Mouse (Mus musculus) lung, embryonic 16.5 days (tissue): ENCODE results near the gene Drd3. TPM values are rescaled to one million over a fixed set of nuclear protein-coding genes. Genes with fewer than 3 reads are reported as not detected.

ENCODE experiments used
- ATAC-seq: fragments of 200-750 bp; cut with Nextera tagmentation; 2 replicates; pipeline ENCODE4 v1.8.0; 2017; ENCODE audit warnings: low read depth, mild to moderate bottlenecking, moderate library complexity
- H3K27ac ChIP-seq: fragments of 300-500 bp; sonication (generic); 2 replicates; pipeline ENCODE4 v1.5.1; 2014; ENCODE audit warnings: mild to moderate bottlenecking, control low read depth, low read length
- H3K27me3 ChIP-seq: fragments of 300-500 bp; sonication (generic); 2 replicates; pipeline ENCODE4 v1.6.1; 2014; ENCODE audit warnings: low read depth, low read length, mixed read lengths; ENCODE audit not compliant: control insufficient read depth, insufficient read depth
- H3K36me3 ChIP-seq: fragments of 300-500 bp; sonication (generic); 2 replicates; pipeline ENCODE4 v1.6.1; 2014; ENCODE audit warnings: low read length; ENCODE audit not compliant: control insufficient read depth, insufficient read depth
- H3K4me1 ChIP-seq: fragments of 300-500 bp; sonication (generic); replicated peaks from 2 replicates; pipeline ENCODE4 v1.6.1; 2014; ENCODE audit warnings: low read length, mixed read lengths; ENCODE audit not compliant: control insufficient read depth, insufficient read depth
- H3K4me2 ChIP-seq: fragments of 300-500 bp; sonication (generic); 2 replicates; pipeline ENCODE4 v1.6.1; 2014; ENCODE audit warnings: low read depth, low read length, control low read depth
- H3K4me3 ChIP-seq: fragments of 300-500 bp; sonication (generic); 2 replicates; pipeline ENCODE4 v1.5.1; 2014; ENCODE audit warnings: mild to moderate bottlenecking, low read length, control low read depth
- H3K9ac ChIP-seq: fragments of 300-500 bp; sonication (generic); 2 replicates; pipeline ENCODE4 v1.6.1; 2014; ENCODE audit warnings: low read length, control low read depth
- H3K9me3 ChIP-seq: fragments of 300-500 bp; sonication (generic); 2 replicates; pipeline ENCODE4 v1.6.1; 2016; ENCODE audit warnings: low read length; ENCODE audit not compliant: control insufficient read depth
- WGBS: fragments of 180-500 bp; shearing (Covaris S2); extraction: QIAGEN DNeasy Blood & Tissue Kit; methylation state at CpG from one replicate; pipeline ENCODE4 v1.1.7; 2014; 5-methylcytosine and 5-hydroxymethylcytosine counted together
- polyA plus RNA-seq: library from polyadenylated mRNA; unstranded; fragments of >200 nt; fragmentation: Nextera tagmentation; extraction: Ambion mirVana; gene quantifications from 2 replicates; pipeline ENCODE4 v1.2.1, GENCODE M21; 2015

Drd3 gene
- polyA plus RNA-seq, result 0.14 TPM in 1 of 2 replicates, not detected in the other

GRCm38 (mm10) chr16:43753751-43754150, at the start of gene Drd3:
Gene Drd3, plus strand, starts transcription at chr16:43754026.
- WGBS, result 8% methylated on average over 7 of the region's 7 CpGs
- no peaks in the 10 kb centered on the region for H3K27me3 ChIP-seq
- H3K9me3 ChIP-seq, result no peaks in the 10 kb centered on the region
- peak; percentile 28; the same call in 1 of the 2 replicates for ATAC-seq
- no peak within 1 kb of the TSS for H3K9ac ChIP-seq
- H3K36me3 ChIP-seq, result no peaks in the 10 kb centered on the region
- no peak within 1 kb of the TSS for H3K4me2 ChIP-seq
- no peak within 1 kb of the TSS for H3K4me3 ChIP-seq
- H3K27ac ChIP-seq, result no peak within 1 kb of the TSS
- H3K4me1 ChIP-seq, result no peaks in the 10 kb centered on the region

GRCm38 (mm10) chr16:43708335-43709061, 45.3 kb upstream of the Drd3 start:
- Histone ChIP-seq H3K27me3 (no peaks in the 10 kb centered on the region), H3K9ac (no peak overlapping the region), H3K4me1 (0 out of 2 replicates have a peak, but pooled peaks cover 3% of the 10 kb centered on the region), H3K27ac (no peak overlapping the region), H3K4me3 (peak overlapping the region; percentile 4), H3K9me3 (no peaks in the 10 kb centered on the region), H3K4me2 (peak overlapping the region; percentile 39), H3K36me3 (no peaks in the 10 kb centered on the region)
- WGBS, result 41% methylated on average over 13 of the region's 13 CpGs
- ATAC-seq, result no peak

DNA sequence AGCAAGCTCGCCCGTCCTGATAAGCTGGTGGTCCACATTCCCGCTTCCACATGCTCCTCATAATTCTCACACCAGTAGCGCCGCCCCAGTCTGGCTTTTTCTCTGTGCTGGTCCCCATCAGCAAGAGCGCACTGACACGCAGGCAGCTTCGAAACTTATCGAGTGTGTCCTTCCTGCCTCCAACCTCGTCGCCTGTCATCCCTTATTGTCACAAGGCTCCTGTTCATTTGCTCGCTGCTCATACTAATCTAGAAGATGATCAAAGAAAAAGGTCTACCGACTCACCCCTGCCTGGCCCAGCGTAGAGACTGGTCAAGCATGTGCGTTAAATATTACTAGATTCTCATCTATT, 44.8 kb upstream of the Drd3 start:
- Histone ChIP-seq H3K36me3 (no peaks in the 10 kb centered on the region), H3K4me1 (0 out of 2 replicates have a peak, but pooled peaks cover 3% of the 10 kb centered on the region), H3K27ac (no peak overlapping the region), H3K9ac (no peak overlapping the region), H3K4me2 (peak overlapping the region; percentile 39), H3K4me3 (peak overlapping the region; percentile 4), H3K9me3 (no peaks in the 10 kb centered on the region), H3K27me3 (no peaks in the 10 kb centered on the region)
- ATAC-seq, result no peak
- 21% methylated on average over 15 of the region's 15 CpGs for whole genome bisulfite sequencing

- no peak for ATAC-seq
- Histone ChIP-seq H3K4me3 (peak overlapping the region; percentile 4), H3K9me3 (no peaks in the 10 kb centered on the region), H3K36me3 (no peaks in the 10 kb centered on the region), H3K9ac (no peak overlapping the region), H3K27me3 (no peaks in the 10 kb centered on the region), H3K27ac (no peak overlapping the region), H3K4me2 (peak overlapping the region; percentile 39), H3K4me1 (0 out of 2 replicates have a peak, but pooled peaks cover 3% of the 10 kb centered on the region)
- WGBS, result 24% methylated on average over 9 of the region's 9 CpGs
Measured at GRCm38 (mm10) chr16:43709432-43710133, 44.2 kb upstream of the Drd3 start.

DNA sequence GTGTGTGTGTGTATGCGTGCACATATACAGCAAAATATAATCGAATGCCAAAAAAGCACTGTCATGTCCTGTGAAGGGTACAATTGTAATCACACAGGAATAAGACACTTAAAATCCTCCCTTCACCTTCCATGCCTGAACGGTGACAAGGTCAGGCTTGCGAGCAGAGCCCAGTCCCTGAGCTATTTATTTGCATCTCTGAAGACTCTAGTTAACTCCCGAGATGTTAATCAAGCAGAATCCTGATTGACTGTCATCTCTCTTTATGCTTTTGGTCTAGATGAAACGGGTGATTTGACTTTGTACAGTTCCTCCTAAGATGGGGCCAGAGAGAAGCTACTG, 43.7 kb upstream of the Drd3 start:
- peak overlapping the region; percentile 39 for H3K4me2 ChIP-seq
- 0 out of 2 replicates have a peak, but pooled peaks cover 3% of the 10 kb centered on the region for H3K4me1 ChIP-seq
- H3K36me3 ChIP-seq, result no peaks in the 10 kb centered on the region
- H3K27me3 ChIP-seq, result no peaks in the 10 kb centered on the region
- no peak overlapping the region; the same call in 1 of the 2 replicates for H3K4me3 ChIP-seq
- WGBS, result 40% methylated on average over 6 of the region's 6 CpGs
- H3K27ac ChIP-seq, result no peak overlapping the region
- no peak for ATAC-seq
- no peak overlapping the region for H3K9ac ChIP-seq
- no peaks in the 10 kb centered on the region for H3K9me3 ChIP-seq

DNA sequence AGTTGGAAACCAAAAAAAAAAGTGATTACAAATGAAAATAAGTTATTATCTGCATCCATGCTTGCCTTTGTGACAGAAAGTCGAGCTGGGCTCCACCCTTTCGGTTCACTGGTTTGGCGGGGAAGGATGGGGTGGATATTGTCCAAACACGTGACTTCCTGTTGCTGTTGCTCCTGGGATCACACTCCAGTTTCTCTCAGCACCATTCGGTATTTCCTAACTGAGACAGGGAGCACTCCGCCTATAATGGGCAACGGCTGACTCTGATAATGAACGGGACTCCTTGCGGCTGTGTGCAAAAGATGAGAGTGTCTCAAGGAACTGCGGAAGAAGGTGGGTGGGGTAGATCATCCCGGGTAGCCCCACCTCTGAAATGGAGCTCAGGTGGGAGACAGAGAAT, 43.2 kb upstream of the Drd3 start:
- H3K4me1 ChIP-seq, result 0 out of 2 replicates have a peak, but pooled peaks cover 3% of the 10 kb centered on the region
- no peak overlapping the region for H3K27ac ChIP-seq
- no peak for ATAC-seq
- H3K9ac ChIP-seq, result no peak overlapping the region
- H3K4me3 ChIP-seq, result no peak overlapping the region
- H3K27me3 ChIP-seq, result no peaks in the 10 kb centered on the region
- no peaks in the 10 kb centered on the region for H3K36me3 ChIP-seq
- 0 out of 2 replicates have a peak overlapping the region, but pooled peaks have one; percentile 39 for H3K4me2 ChIP-seq
- 64% methylated on average over 11 of the region's 11 CpGs for WGBS
- H3K9me3 ChIP-seq, result no peaks in the 10 kb centered on the region

DNA sequence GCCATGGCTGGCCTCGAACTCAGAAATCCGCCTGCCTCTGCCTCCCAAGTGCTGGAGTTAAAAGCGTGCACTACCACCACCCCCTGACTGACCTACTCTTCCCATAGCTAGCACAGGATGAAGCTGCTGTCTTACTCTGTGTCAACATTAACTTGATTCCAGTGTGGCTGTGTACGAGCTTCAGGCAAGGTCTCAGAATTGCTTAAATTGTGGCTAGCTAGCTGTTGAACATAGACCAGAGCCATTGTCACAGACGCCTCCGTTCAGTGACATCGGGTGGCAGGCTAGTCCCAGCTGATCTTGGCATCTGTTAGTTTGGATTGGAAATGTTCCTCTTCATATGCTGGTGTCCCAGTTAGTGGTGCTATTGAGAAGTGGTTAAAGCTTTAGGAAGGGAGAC, 42.5 kb upstream of the Drd3 start:
- no peaks in the 10 kb centered on the region for H3K27me3 ChIP-seq
- no peak for ATAC-seq
- H3K4me1 ChIP-seq, result 0 out of 2 replicates have a peak, but pooled peaks cover 3% of the 10 kb centered on the region
- no peak overlapping the region for H3K27ac ChIP-seq
- no peaks in the 10 kb centered on the region for H3K9me3 ChIP-seq
- H3K4me2 ChIP-seq, result no peak overlapping the region
- H3K4me3 ChIP-seq, result no peak overlapping the region
- H3K36me3 ChIP-seq, result no peaks in the 10 kb centered on the region
- 84% methylated on average over 7 of the region's 7 CpGs for WGBS
- H3K9ac ChIP-seq, result no peak overlapping the region

- H3K9ac ChIP-seq, result no peak overlapping the region
- no peaks in the 10 kb centered on the region for H3K27me3 ChIP-seq
- WGBS, result 61% methylated on average over 3 of the region's 3 CpGs
- no peaks in the 10 kb centered on the region for H3K36me3 ChIP-seq
- H3K4me1 ChIP-seq, result no peaks in the 10 kb centered on the region
- H3K4me3 ChIP-seq, result no peak overlapping the region
- peaks cover 3% of the 10 kb centered on the region for H3K9me3 ChIP-seq
- no peak overlapping the region for H3K27ac ChIP-seq
- no peak overlapping the region for H3K4me2 ChIP-seq
- ATAC-seq, result no peak
Measured at GRCm38 (mm10) chr16:43724444-43724843, 29.4 kb upstream of the Drd3 start.

GRCm38 (mm10) chr16:43729506-43730221, 24.2 kb upstream of the Drd3 start:
- Histone ChIP-seq H3K4me1 (no peaks in the 10 kb centered on the region), H3K9me3 (no peaks in the 10 kb centered on the region), H3K9ac (no peak overlapping the region), H3K27ac (no peak overlapping the region), H3K27me3 (no peaks in the 10 kb centered on the region), H3K4me3 (no peak overlapping the region), H3K36me3 (no peaks in the 10 kb centered on the region), H3K4me2 (no peak overlapping the region)
- 68% methylated on average over 8 of the region's 8 CpGs for WGBS
- ATAC-seq, result no peak
